Mouse (Mus musculus) liver, embryonic 14 days (tissue): ENCODE measurements around the gene Tas2r106. TPM values are rescaled to one million over a fixed set of nuclear protein-coding genes. Genes with fewer than 3 reads are reported as not detected.

Source experiments
- polyA plus RNA-seq: library from polyadenylated mRNA; depleted of rRNA; stranded (reverse); fragments of >200 nt; gene quantifications from 2 replicates; pipeline ENCODE4 v1.2.3, GENCODE M21; 2012; rRNA removed

Tas2r106 gene
- not detected in 2 replicates for polyA plus RNA-seq

DNA sequence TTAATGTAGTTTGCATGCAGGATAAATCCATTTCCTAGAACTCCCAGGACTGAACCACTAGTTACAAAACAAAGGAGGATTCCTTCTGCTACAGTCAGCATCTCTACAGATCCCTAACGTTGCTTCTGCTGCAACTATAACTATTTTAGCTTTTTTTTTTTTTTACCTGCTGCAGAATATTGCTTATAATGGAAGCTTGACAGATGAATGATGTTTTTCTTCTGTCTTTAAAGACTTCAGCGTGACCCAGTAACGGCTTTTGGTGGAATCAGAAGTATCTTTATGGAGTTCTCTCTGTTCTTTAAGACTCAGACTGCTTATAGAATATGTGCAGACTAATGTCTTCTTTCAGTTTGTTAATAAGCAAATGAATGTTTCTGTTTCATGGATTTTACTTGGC is at the start of gene Tas2r106:
Gene Tas2r106 (minus strand): TSS at position 101 of the 400 bp plus-strand sequence.

GRCm38 (mm10) chr6:131689963-131690362 is 11.3 kb upstream of the Tas2r106 start, which contains the start of gene Tas2r114:
TSS of gene Tas2r114 (minus strand) at chr6:131690063.

GRCm38 (mm10) chr6:131687395-131687794 is 8.7 kb upstream of the Tas2r106 start, which contains the start of gene Tas2r105:
TSS of gene Tas2r105 (minus strand) at chr6:131687495.

DNA sequence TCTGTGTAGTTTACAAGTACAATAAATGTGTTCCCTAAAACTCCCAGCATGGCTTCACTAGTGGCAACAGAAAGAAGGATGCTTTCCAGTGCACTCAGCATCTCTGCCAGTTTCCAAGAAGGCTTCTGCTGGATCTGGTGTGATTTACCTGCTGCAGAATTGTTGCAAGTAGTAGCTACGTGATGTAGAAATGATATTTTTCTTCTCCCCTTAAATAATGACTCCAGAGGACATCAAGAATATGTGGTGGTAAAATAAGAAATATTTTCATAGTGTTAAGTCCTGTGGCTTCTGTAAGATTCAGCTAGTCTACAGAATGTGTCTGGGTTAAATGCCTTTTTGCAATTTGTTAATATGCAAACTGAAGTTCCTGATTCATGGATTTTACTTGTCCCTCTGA is 7.0 kb upstream of the Tas2r106 start, which contains the start of gene Tas2r104:
Gene Tas2r104 (minus strand): TSS at position 101 of the 400 bp plus-strand sequence.

DNA sequence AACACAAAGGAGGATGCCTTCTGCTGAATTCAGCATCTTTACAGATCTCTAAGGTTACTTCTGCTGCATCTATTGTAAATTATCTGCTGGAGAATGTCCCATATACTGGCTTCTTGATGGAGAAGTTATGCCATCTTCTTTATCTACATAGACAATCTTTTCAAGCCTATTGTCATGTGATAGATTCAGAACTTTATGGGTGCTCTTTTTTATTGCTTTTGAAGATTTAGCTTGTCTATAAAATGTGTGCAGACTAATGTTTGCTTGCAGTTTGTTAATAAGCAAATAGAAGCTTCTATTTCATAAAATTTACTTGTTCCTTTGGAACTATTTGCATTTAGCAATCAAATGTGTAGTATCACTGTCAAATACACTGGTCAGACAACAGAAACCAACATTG is 18.6 kb downstream of the Tas2r106 start, which contains the start of gene Tas2r107:
Gene Tas2r107 (minus strand): TSS at position 101 of the 400 bp plus-strand sequence.

GRCm38 (mm10) chr6:131630812-131631211 is 47.9 kb downstream of the Tas2r106 start, which contains the start of gene Tas2r130:
TSS of gene Tas2r130 (minus strand) at chr6:131630912.

Other genes with a start within 250 kb of the Tas2r106 start
- gene 5430401F13Rik, start 192.5 kb downstream of the Tas2r106 start, polyA plus RNA-seq, result not detected in 2 replicates
- not detected in 2 replicates for gene Gm6619, start 192.5 kb downstream of the Tas2r106 start, polyA plus RNA-seq
- not detected in 2 replicates for gene Tas2r130, start 48.0 kb downstream of the Tas2r106 start, polyA plus RNA-seq
- gene Tas2r107, start 18.7 kb downstream of the Tas2r106 start, polyA plus RNA-seq, result not detected in 2 replicates
- gene Tas2r104, start 6.9 kb upstream of the Tas2r106 start, polyA plus RNA-seq, result not detected in 2 replicates
- gene Tas2r105, start 8.6 kb upstream of the Tas2r106 start, polyA plus RNA-seq, result not detected in 2 replicates
- not detected in 2 replicates for gene Tas2r114, start 11.2 kb upstream of the Tas2r106 start, polyA plus RNA-seq